Mouse (Mus musculus) limb, embryonic 13.5 days (tissue): ENCODE results near the gene Tmc7. TPM values are rescaled to one million over a fixed set of nuclear protein-coding genes. Genes with fewer than 3 reads are reported as not detected.

Source experiments
- ATAC-seq: fragments of 200-750 bp; cut with Nextera tagmentation; 2 replicates; pipeline ENCODE4 v1.8.0; 2017; ENCODE audit warnings: low read depth, moderate number of reproducible peaks, moderate TSS enrichment; ENCODE audit not compliant: low FRiP score
- H3K27ac ChIP-seq: fragments of 300-500 bp; sonication (generic); 2 replicates; pipeline ENCODE4 v1.5.1; 2015; ENCODE audit warnings: inconsistent platforms, mild to moderate bottlenecking, moderate library complexity
- H3K27me3 ChIP-seq: fragments of 300-500 bp; sonication (generic); 2 replicates; pipeline ENCODE4 v1.6.1; 2015; ENCODE audit warnings: mild to moderate bottlenecking, inconsistent platforms
- H3K36me3 ChIP-seq: fragments of 300-500 bp; sonication (generic); 2 replicates; pipeline ENCODE4 v1.6.1; 2015; ENCODE audit warnings: inconsistent platforms, mild to moderate bottlenecking, moderate library complexity
- H3K4me1 ChIP-seq: fragments of 300-500 bp; sonication (generic); 2 replicates; pipeline ENCODE4 v1.6.1; 2015; ENCODE audit warnings: inconsistent platforms
- H3K4me2 ChIP-seq: fragments of 300-500 bp; sonication (generic); replicated peaks from 2 replicates; pipeline ENCODE4 v1.6.1; 2015; ENCODE audit warnings: inconsistent platforms, mild to moderate bottlenecking, moderate library complexity
- H3K4me3 ChIP-seq: fragments of 300-500 bp; sonication (generic); 2 replicates; pipeline ENCODE4 v1.5.1; 2015; ENCODE audit warnings: moderate library complexity, mild to moderate bottlenecking, inconsistent platforms
- H3K9ac ChIP-seq: fragments of 300-500 bp; sonication (generic); 2 replicates; pipeline ENCODE4 v1.6.1; 2015; ENCODE audit warnings: mild to moderate bottlenecking, inconsistent platforms
- H3K9me3 ChIP-seq: fragments of 300-500 bp; sonication (generic); 2 replicates; pipeline ENCODE4 v1.6.1; 2016; ENCODE audit warnings: inconsistent platforms
- WGBS: fragments of 180-500 bp; shearing (Covaris S2); methylation state at CpG from one replicate; pipeline ENCODE4 v1.1.7; 2015; 5-methylcytosine and 5-hydroxymethylcytosine counted together
- polyA plus RNA-seq: library from polyadenylated mRNA; unstranded; fragments of >200 nt; fragmentation: Nextera tagmentation; extraction: Ambion mirVana; gene quantifications from 2 replicates; pipeline ENCODE4 v1.2.1, GENCODE M21; 2015

Tmc7 gene
- polyA plus RNA-seq, 1 experiment from 2014 or later, result 3.6 TPM

DNA sequence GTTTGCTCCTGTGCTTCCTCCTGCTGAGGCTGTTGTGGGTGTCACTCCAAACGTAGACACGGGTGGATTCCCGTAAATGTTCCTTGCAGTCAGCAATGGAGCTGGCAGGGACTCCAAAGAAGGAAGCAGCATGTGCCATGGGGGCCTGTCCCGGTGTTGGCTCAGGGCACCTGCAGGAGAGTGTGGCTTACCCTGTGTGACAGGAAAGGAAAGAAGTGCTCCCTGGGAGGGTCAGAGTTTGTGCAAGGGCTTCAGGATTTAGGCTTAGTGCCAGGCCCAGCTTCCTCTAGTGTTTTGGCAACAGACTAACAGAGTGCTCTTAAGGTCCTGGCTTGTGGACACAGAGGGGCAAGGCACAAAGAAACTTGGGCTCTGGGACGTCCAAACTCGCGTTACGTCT lies 20.3 kb upstream of the Tmc7 start:
- no peak for ATAC-seq
- WGBS, result 83% methylated on average over 8 of the region's 8 CpGs

DNA sequence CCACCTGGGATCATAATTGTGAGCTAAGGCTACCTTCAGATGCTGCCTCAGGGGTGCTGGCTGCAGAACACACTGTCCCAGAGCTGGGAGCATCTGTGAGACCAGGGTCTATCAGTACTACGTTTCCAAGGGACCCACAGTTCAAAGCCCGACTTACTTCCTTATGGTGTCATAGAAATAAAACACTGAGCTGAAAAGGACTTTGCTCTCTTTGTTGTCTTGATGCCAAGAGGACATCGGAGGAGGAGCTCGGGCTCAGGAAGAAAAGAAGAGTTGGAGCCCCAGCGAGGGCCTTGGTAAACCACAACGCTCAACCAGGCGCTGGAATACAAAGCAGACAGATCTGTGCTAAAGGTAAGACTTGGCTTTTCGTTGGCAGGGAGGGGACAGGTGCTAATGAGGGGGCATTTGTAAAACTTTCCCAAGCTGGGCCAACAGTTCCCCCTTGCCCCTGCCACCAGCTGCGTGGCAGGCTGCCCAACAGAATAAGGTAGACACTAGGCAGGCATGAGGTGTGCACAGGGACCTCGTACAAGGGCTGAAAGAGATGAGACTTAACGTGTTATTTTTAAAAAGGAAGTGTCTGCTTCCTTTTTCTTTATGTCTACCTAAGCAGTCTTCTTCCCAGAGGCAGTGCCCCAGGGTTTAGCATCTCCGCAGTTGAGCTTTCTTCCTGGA lies 15.6 kb upstream of the Tmc7 start:
- Histone ChIP-seq H3K36me3 (no peaks in the 10 kb centered on the region), H3K9me3 (no peaks in the 10 kb centered on the region), H3K4me1 (peaks cover 18% of the 10 kb centered on the region), H3K4me2 (no peak overlapping the region), H3K27me3 (peaks cover 44% of the 10 kb centered on the region), H3K9ac (no peak overlapping the region), H3K4me3 (no peak overlapping the region), H3K27ac (no peak overlapping the region)
- no peak for ATAC-seq
- 75% methylated on average over 12 of the region's 12 CpGs for WGBS

More for the DNA sequence above, 20.3 kb upstream of the Tmc7 start:
- Histone ChIP-seq H3K36me3 (no peaks in the 10 kb centered on the region), H3K9me3 (no peaks in the 10 kb centered on the region), H3K27me3 (peaks cover 8% of the 10 kb centered on the region; the same call in 1 of the 2 replicates), H3K27ac (no peak overlapping the region), H3K4me3 (no peak overlapping the region), H3K4me1 (no peaks in the 10 kb centered on the region), H3K4me2 (no peak overlapping the region), H3K9ac (no peak overlapping the region)

DNA sequence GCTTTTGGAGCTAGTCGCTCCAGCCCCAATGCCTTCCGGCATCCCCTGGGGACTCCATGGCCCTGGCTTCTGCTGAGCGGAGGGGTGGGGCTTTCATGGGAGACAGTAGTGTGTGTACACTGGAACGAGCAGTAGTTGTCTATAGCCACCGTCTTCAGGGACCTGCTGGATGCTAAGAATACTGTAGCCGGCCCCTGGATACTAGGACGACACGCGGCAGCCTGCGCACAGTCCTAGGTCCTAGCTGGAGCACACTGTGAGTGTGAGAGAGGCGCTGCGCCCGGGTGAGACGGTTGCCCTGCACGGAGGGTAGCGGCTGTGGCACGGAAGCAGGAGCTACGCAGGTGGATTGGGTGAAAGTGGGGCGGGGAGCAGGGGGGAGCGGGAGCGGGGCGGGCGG lies 12.7 kb upstream of the Tmc7 start, which contains the start of gene Tmc5:
Gene Tmc5, plus strand, starts transcription at position 97 of the 400 bp plus-strand sequence.
- no peaks in the 10 kb centered on the region for H3K9me3 ChIP-seq
- no peak within 1 kb of the TSS for H3K27ac ChIP-seq
- 7% methylated on average over 22 of the region's 23 CpGs for WGBS
- H3K4me2 ChIP-seq, result peak within 1 kb of the TSS; percentile 55
- peaks cover 41% of the 10 kb centered on the region for H3K4me1 ChIP-seq
- no peaks in the 10 kb centered on the region for H3K36me3 ChIP-seq
- H3K27me3 ChIP-seq, result peaks cover 44% of the 10 kb centered on the region
- peak within 1 kb of the TSS; percentile 39 for H3K9ac ChIP-seq
- peak within 1 kb of the TSS; percentile 26 for H3K4me3 ChIP-seq
- no peak for ATAC-seq

DNA sequence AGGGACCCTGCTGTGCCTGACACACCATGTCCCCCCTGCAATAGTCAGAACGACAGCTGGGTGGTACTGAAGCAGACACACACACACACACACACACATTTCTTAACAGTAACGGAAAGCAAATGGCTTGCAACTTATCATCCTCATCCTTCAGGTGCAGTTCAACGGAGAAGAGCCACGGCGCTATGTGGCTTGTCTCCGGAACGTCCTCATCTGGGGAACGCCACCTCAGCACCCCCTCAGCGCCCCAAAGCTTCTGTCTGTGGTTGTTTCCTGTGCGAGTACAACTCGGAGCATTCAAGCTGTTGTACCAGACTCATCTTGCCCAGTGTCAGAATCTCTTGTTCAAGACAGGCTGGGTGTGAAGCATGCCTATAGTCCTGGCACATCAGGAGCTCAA lies 11.7 kb upstream of the Tmc7 start:
- no peak overlapping the region for H3K9ac ChIP-seq
- 79% methylated on average over 11 of the region's 11 CpGs for WGBS
- peaks cover 44% of the 10 kb centered on the region for H3K27me3 ChIP-seq
- no peak overlapping the region for H3K4me2 ChIP-seq
- H3K27ac ChIP-seq, result no peak overlapping the region
- no peaks in the 10 kb centered on the region for H3K36me3 ChIP-seq
- H3K4me3 ChIP-seq, result no peak overlapping the region
- H3K4me1 ChIP-seq, result peaks cover 46% of the 10 kb centered on the region
- H3K9me3 ChIP-seq, result no peaks in the 10 kb centered on the region
- ATAC-seq, result no peak

DNA sequence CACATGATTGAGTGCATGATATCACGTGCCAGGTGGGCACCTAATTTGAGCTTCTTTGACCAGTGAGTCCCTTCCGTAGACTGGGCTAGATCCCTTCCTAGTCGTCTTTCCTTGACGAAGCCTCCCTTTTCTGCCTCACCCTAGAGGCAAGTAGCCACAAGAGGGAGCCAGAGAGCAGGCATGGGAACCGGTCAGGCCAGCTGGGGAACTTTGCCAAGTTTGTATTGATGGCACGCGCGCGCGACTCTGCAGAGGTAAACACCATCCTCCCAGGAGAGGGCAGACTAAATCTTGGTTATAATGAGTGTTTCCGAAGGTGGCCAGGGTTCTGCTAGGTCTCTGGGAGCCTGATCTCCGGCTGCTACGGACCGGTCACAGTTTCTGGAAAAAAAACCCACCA lies 10.7 kb upstream of the Tmc7 start:
- no peak overlapping the region; the same call in 1 of the 2 replicates for H3K9ac ChIP-seq
- peaks cover 46% of the 10 kb centered on the region for H3K4me1 ChIP-seq
- peak overlapping the region; percentile 58 for H3K4me2 ChIP-seq
- ATAC-seq, result 0 out of 2 replicates have a peak, but pooled peaks have one; percentile 28
- under 1% methylated on average over 14 of the region's 14 CpGs for WGBS
- peak overlapping the region; percentile 27 for H3K4me3 ChIP-seq
- peaks cover 38% of the 10 kb centered on the region for H3K27me3 ChIP-seq
- no peaks in the 10 kb centered on the region for H3K36me3 ChIP-seq
- H3K9me3 ChIP-seq, result no peaks in the 10 kb centered on the region
- H3K27ac ChIP-seq, result no peak overlapping the region

DNA sequence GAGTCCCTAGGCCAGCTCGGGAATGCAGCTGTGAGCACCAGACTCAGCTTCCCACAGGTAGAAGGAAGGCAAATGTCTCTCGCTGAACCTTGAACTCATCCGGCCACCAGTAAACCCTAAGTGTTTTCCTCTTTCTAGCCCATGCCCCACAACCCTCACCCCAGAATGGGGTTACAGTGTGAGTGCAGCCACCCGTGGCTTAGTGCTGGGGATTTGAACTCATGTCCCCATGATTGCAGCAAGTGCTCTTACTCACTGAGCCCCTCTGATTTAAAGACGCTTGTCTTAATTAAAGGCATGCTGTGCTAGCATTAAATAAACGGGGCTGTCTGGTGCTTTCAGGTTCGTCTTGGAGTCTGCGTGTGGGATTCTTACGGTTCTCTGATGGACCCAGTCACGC lies 10.1 kb upstream of the Tmc7 start:
- Histone ChIP-seq H3K4me2 (peak overlapping the region; percentile 58), H3K27ac (no peak overlapping the region), H3K36me3 (no peaks in the 10 kb centered on the region), H3K27me3 (peaks cover 34% of the 10 kb centered on the region), H3K4me1 (peaks cover 46% of the 10 kb centered on the region), H3K4me3 (peak overlapping the region; percentile 27; the same call in 1 of the 2 replicates), H3K9me3 (no peaks in the 10 kb centered on the region), H3K9ac (no peak overlapping the region; the same call in 1 of the 2 replicates)
- WGBS, result 28% methylated on average over 10 of the region's 10 CpGs
- 0 out of 2 replicates have a peak, but pooled peaks have one; percentile 1 for ATAC-seq

DNA sequence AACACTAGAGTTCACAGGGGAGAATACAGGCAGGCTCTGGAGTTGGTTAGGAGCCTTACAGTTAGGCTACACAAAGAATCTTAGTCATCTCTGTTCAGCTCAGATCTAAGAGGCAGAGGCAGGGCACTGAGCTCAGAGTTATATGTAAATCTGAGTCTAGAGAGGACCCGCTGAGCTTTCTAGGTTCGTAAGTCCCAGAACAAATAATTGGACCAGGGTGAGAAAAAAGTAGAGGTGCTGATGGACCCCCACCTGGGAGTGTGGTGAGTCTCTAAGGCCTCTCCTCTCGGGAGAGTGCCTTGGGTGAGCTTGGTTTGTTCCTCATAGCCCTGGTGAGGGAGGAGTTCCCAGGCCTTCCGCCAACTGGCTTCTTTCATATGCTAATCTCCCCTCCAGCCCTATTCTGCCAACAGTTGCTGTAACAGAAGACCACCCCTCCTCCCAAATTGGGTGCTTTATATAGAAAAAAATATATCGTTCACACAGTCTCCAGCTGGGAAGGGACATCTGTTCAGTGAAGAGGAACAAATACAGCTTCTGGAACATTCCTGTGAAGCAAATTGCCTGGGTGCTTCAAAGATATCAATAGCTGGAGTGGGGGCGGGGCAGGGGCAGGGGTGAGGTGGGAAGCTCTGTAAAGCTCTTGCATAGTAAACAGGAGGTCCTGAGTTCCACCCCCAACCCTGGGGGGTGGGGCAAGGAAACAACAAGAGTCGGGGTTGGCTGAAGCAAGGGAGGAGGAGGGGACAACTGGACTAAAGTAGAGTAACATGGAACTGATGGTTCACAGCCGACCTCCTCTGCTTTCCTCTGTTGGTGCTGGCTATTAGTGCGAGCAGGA lies 9.3 kb upstream of the Tmc7 start:
- peak; percentile 62 for ATAC-seq
- Histone ChIP-seq H3K36me3 (no peaks in the 10 kb centered on the region), H3K4me3 (no peak overlapping the region), H3K9ac (no peak overlapping the region), H3K9me3 (no peaks in the 10 kb centered on the region), H3K4me1 (peaks cover 44% of the 10 kb centered on the region), H3K27ac (no peak overlapping the region), H3K27me3 (peaks cover 29% of the 10 kb centered on the region), H3K4me2 (peak overlapping the region; percentile 58)
- whole genome bisulfite sequencing, result 9% methylated on average over 9 of the region's 9 CpGs

DNA sequence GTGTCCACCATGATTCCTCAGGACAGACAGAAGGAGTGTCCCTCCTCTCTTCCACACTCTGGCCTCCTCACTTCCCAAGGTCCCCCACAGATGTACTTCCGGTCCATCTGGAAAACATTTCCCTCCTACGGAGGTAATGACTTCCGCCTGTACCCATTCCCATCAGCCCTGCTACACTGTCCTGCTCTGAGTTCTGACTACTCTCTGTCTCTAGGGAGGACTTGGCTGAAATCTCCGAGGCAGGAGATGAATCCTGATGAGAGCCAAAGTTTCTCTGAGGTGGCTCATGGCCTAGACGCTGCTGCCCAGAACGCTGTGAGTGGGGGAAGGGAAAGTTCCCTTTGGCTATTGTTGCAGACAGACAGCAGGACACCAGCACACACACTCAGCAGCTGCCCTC lies 7.6 kb upstream of the Tmc7 start:
- H3K4me2 ChIP-seq, result peak overlapping the region; percentile 14
- WGBS, result 13% methylated on average over 6 of the region's 6 CpGs
- no peaks in the 10 kb centered on the region for H3K36me3 ChIP-seq
- H3K27ac ChIP-seq, result 0 out of 2 replicates have a peak overlapping the region, but pooled peaks have one; percentile 22
- H3K9me3 ChIP-seq, result no peaks in the 10 kb centered on the region
- peaks cover 31% of the 10 kb centered on the region for H3K4me1 ChIP-seq
- peaks cover 13% of the 10 kb centered on the region for H3K27me3 ChIP-seq
- ATAC-seq, result no peak
- H3K9ac ChIP-seq, result no peak overlapping the region
- H3K4me3 ChIP-seq, result no peak overlapping the region

DNA sequence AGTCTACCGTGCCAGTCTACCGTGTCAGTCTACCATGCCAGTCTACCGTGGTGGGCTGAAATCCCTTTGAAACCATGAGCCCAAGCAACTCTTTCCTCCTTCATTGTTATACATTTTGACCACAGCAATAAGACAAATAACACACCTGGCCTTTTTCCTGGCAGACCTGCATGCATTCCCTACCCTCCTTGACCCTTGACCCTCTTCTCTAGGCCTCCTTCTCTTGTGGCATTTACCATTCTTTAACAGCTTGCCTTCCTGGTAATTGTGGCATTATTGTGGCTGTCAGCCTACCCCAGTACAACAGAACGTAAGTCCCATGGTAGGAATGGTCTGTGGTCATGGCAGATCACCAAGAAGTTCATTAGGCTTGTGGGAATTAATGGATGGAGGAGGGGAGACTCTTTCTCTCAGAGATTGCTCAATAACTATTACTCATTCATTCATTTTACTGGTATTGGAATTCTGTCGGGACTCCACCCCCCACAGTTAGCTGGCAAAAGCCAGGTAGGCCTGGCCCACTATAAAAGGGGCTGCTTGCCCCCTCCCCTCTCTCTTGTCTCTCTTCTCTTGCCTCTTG lies 6.3 kb upstream of the Tmc7 start:
- Histone ChIP-seq H3K9me3 (no peaks in the 10 kb centered on the region), H3K4me2 (no peak overlapping the region), H3K4me3 (no peak overlapping the region), H3K27ac (no peak overlapping the region), H3K27me3 (0 out of 2 replicates have a peak, but pooled peaks cover 2% of the 10 kb centered on the region), H3K36me3 (no peaks in the 10 kb centered on the region), H3K4me1 (peaks cover 28% of the 10 kb centered on the region), H3K9ac (no peak overlapping the region)
- no peak for ATAC-seq
- 86% methylated on average over 5 of the region's 5 CpGs for WGBS

DNA sequence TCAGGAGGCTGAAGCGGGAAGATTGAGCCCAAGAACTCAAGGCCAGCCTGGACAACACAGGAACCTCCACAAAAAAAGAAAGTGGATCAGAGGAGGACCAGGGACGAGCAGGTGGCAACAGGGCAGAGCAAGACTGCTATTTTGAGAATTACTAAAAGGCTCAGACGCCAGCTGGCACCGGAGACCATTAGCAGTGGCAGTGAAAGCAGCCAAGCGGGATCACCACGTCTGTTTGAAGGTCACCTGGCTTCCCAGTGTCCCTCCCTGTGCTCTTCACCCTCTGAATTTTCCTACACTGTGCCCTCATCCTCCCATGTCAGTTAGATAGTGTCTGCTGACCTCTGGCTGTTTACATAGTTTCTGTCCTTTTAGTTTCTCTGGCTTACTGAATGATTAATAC lies 1.3 kb upstream of the Tmc7 start:
- ATAC-seq, result no peak
- Histone ChIP-seq H3K4me3 (no peak overlapping the region), H3K4me2 (no peak overlapping the region), H3K27me3 (no peaks in the 10 kb centered on the region; the same call in 1 of the 2 replicates), H3K27ac (no peak overlapping the region), H3K36me3 (no peaks in the 10 kb centered on the region), H3K4me1 (peaks cover 8% of the 10 kb centered on the region; the same call in 1 of the 2 replicates), H3K9me3 (no peaks in the 10 kb centered on the region), H3K9ac (no peak overlapping the region)
- 69% methylated on average over 6 of the region's 6 CpGs for WGBS

DNA sequence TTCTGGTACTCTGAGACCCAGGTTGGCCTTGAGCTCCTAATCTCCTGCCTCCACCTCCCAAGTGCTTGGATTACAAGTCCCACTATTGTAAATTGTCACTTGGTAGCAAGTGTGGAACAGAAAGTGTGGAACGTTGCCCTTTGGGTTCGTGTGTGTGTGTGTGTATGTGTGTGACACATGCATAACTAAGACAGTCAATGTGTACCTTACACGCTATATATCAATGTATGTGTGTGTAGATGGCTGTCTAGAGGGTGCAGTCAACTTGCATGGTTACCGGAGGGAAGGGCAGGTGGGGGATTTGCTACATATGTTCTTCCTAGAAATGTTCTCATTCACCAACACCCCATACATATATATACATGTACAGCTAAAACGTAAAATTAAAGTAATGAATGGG lies 390 bp upstream of the Tmc7 start:
- Histone ChIP-seq H3K27ac (no peak overlapping the region), H3K27me3 (no peaks in the 10 kb centered on the region; the same call in 1 of the 2 replicates), H3K9me3 (no peaks in the 10 kb centered on the region), H3K4me3 (peak overlapping the region; percentile 69), H3K4me1 (peaks cover 8% of the 10 kb centered on the region; the same call in 1 of the 2 replicates), H3K4me2 (peak overlapping the region; percentile 90), H3K9ac (no peak overlapping the region), H3K36me3 (no peaks in the 10 kb centered on the region; the same call in 1 of the 2 replicates)
- 70% methylated on average over 5 of the region's 5 CpGs for WGBS
- no peak for ATAC-seq

DNA sequence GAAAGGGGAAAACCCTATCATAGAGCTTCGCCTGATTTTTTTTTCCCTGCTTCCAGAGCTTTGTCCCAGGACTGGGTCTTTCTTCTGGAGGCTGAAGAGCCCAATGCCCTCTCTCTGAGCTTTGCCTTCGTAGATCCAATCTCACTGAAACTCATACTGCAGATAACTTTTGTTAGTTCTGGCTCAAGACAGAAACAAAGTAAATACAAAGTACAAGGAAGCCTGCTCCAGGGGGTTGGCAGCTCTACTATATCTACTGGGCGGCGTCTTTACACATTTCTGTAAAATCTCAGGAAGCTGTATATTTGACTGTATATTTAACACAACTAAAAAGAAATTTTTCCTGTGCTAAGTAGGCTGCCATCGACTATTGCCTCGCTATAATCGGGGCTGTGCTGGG lies 715 bp downstream of the Tmc7 start:
- H3K27ac ChIP-seq, result no peak overlapping the region
- H3K4me1 ChIP-seq, result peaks cover 8% of the 10 kb centered on the region; the same call in 1 of the 2 replicates
- WGBS, result 22% methylated on average over 7 of the region's 7 CpGs
- H3K36me3 ChIP-seq, result no peaks in the 10 kb centered on the region; the same call in 1 of the 2 replicates
- no peaks in the 10 kb centered on the region; the same call in 1 of the 2 replicates for H3K27me3 ChIP-seq
- peak overlapping the region; percentile 69 for H3K4me3 ChIP-seq
- H3K9ac ChIP-seq, result peak overlapping the region; percentile 82
- peak overlapping the region; percentile 90 for H3K4me2 ChIP-seq
- no peaks in the 10 kb centered on the region for H3K9me3 ChIP-seq
- no peak for ATAC-seq
